Mouse (Mus musculus) liver (tissue): ENCODE results near the gene Socs7.

Experiments used
- DNase-seq: peaks from one replicate; pipeline ENCODE4 v3.0.0-alpha.2; 2020; ENCODE audit warnings: mixed read lengths

The Socs7 gene

GRCm38 (mm10) chr11:97393658-97394057, 31.3 kb downstream of the Socs7 start:
- no peak for DNase-seq

GRCm38 (mm10) chr11:97394146-97394545, 31.8 kb downstream of the Socs7 start:
- DNase-seq, result no peak

- no peak for DNase-seq
Observed at GRCm38 (mm10) chr11:97398506-97398905, 36.2 kb downstream of the Socs7 start.

GRCm38 (mm10) chr11:97399958-97400710, 37.8 kb downstream of the Socs7 start:
- DNase-seq, result peak; percentile 82

GRCm38 (mm10) chr11:97401082-97401481, 38.7 kb downstream of the Socs7 start:
- no peak for DNase-seq

GRCm38 (mm10) chr11:97401686-97402435, 39.5 kb downstream of the Socs7 start:
- DNase-seq, result no peak

- no peak for DNase-seq
Observed at GRCm38 (mm10) chr11:97402746-97403145, 40.4 kb downstream of the Socs7 start.

GRCm38 (mm10) chr11:97403614-97404183, 41.3 kb downstream of the Socs7 start:
- DNase-seq, result no peak

GRCm38 (mm10) chr11:97404184-97404760, 41.9 kb downstream of the Socs7 start:
- DNase-seq, result peak; percentile 65

- DNase-seq, result no peak
Observed at GRCm38 (mm10) chr11:97404761-97405190, 42.4 kb downstream of the Socs7 start.

GRCm38 (mm10) chr11:97406094-97406951, 44.0 kb downstream of the Socs7 start:
- DNase-seq, result peak; percentile 52

- DNase-seq, result no peak
Observed at GRCm38 (mm10) chr11:97407456-97407855, 45.1 kb downstream of the Socs7 start.

GRCm38 (mm10) chr11:97408171-97408570, 45.8 kb downstream of the Socs7 start:
- peak; percentile 85 for DNase-seq

GRCm38 (mm10) chr11:97410958-97411357, 48.6 kb downstream of the Socs7 start:
- no peak for DNase-seq

GRCm38 (mm10) chr11:97412117-97412516, 49.8 kb downstream of the Socs7 start:
- peak; percentile 57 for DNase-seq

- DNase-seq, result no peak
Observed at GRCm38 (mm10) chr11:97412808-97413347, 50.5 kb downstream of the Socs7 start.

- DNase-seq, result peak; percentile 88
Observed at GRCm38 (mm10) chr11:97415330-97415711, 53.0 kb downstream of the Socs7 start, which contains the start of gene Arhgap23. Gene Arhgap23, plus strand, starts transcription at chr11:97415533.

- DNase-seq, result peak; percentile 58
Observed at GRCm38 (mm10) chr11:97415712-97416636, 53.6 kb downstream of the Socs7 start.

GRCm38 (mm10) chr11:97416637-97417035, 54.3 kb downstream of the Socs7 start:
- no peak for DNase-seq

GRCm38 (mm10) chr11:97418834-97419539, 56.6 kb downstream of the Socs7 start:
- DNase-seq, result no peak
